In genomic region chr4:65496463-65496834, GRCm38 (mm10) we compare ENCODE assay signal across 8 mouse cellular contexts.
A peak's percentile ranks its signal among the peaks of the same experiment; 100 is the strongest.
DNase-seq lines count a peak whose midpoint lies in the region; ATAC-seq and TF ChIP-seq lines count a peak whose summit lies in the region.

No protein-coding gene starts in this region.

- no peaks in the 10 kb centered on the region for H3K4me1 ChIP-seq in E14TG2a.4 (replicated peaks; ENCODE audit: low read depth, low read length)
- peaks cover 9% of the 10 kb centered on the region for H3K4me1 ChIP-seq in heart, embryonic 11.5 days (ENCODE audit: control insufficient read depth, insufficient read depth, low read length)
- 0 out of 2 replicates have a peak, but pooled peaks cover 5% of the 10 kb centered on the region for H3K4me1 ChIP-seq in kidney, embryonic 14.5 days (ENCODE audit: control insufficient read depth, insufficient read depth, low read length)
- H3K4me1 ChIP-seq in limb, embryonic 11.5 days (ENCODE audit: control insufficient read depth, insufficient read depth, low read length): peaks cover 4% of the 10 kb centered on the region; the same call in 1 of the 2 replicates
- H3K4me1 ChIP-seq in midbrain, embryonic 14.5 days (ENCODE audit: control insufficient read depth, insufficient read depth, low read length): no peaks in the 10 kb centered on the region
- no peaks in the 10 kb centered on the region for H3K4me1 ChIP-seq in stomach, postnatal 0 days (replicated peaks; ENCODE audit: control insufficient read depth, insufficient read depth)

- no peak overlapping the region for H3K27ac ChIP-seq in heart, embryonic 11.5 days (ENCODE audit: low read depth, low read length)
- H3K27ac ChIP-seq in kidney, embryonic 14.5 days (ENCODE audit: low read depth, low read length): no peak overlapping the region
- H3K27ac ChIP-seq in limb, embryonic 11.5 days (replicated peaks; ENCODE audit: low read depth, low read length): no peak overlapping the region
- H3K27ac ChIP-seq in midbrain, embryonic 14.5 days (replicated peaks; ENCODE audit: low read depth, low read length): no peak overlapping the region; the same call in 1 of the 2 replicates
- no peak overlapping the region for H3K27ac ChIP-seq in stomach, postnatal 0 days (replicated peaks)

- no peak overlapping the region for H3K4me3 ChIP-seq in E14TG2a.4 (replicated peaks; ENCODE audit: low read length)
- H3K4me3 ChIP-seq in heart, embryonic 11.5 days (ENCODE audit: low read depth, low read length): no peak overlapping the region
- no peak overlapping the region for H3K4me3 ChIP-seq in kidney, embryonic 14.5 days (ENCODE audit: low read length)
- H3K4me3 ChIP-seq in limb, embryonic 11.5 days (ENCODE audit: low read depth, low read length): no peak overlapping the region
- no peak overlapping the region for H3K4me3 ChIP-seq in midbrain, embryonic 14.5 days (replicated peaks; ENCODE audit: low read depth, low read length)
- no peak overlapping the region for H3K4me3 ChIP-seq in stomach, postnatal 0 days (ENCODE audit: low read depth, low read length)

- DNase-seq in brain, embryonic 18.5 days (ENCODE audit: low read depth, low spot score): peak; percentile 40
- peak; percentile 80 for DNase-seq in fibroblast of lung, adult 2 months (ENCODE audit: low read depth)
- DNase-seq in limb, embryonic 11.5 days (ENCODE audit: low spot score): peak; percentile 89
- peak; percentile 94 for DNase-seq in midbrain, embryonic 14.5 days
- DNase-seq in stomach, postnatal 0 days (ENCODE audit: low spot score): peak; percentile 82

- no peak overlapping the region for H3K4me2 ChIP-seq in heart, embryonic 11.5 days
- no peak overlapping the region for H3K4me2 ChIP-seq in kidney, embryonic 14.5 days (replicated peaks; ENCODE audit: low read depth, low read length)
- no peak overlapping the region for H3K4me2 ChIP-seq in limb, embryonic 11.5 days (ENCODE audit: low read depth, severe bottlenecking)
- H3K4me2 ChIP-seq in midbrain, embryonic 14.5 days (ENCODE audit: low read length): no peak overlapping the region
- no peak overlapping the region for H3K4me2 ChIP-seq in stomach, postnatal 0 days (replicated peaks; ENCODE audit: low read depth)

- peak; percentile 47 for TF ChIP-seq CTCF in E14TG2a.4 (conservative IDR thresholded peaks at IDR 0.05; ENCODE audit: low read length)
- peak; percentile 99 for TF ChIP-seq CTCF in stomach, postnatal 0 days (IDR thresholded peaks at IDR 0.05; ENCODE audit: low read depth)

- no peaks in the 10 kb centered on the region for H3K36me3 ChIP-seq in E14TG2a.4 (ENCODE audit: insufficient read depth, low read length)
- H3K36me3 ChIP-seq in heart, embryonic 11.5 days (ENCODE audit: control insufficient read depth, insufficient read depth, low read length): no peaks in the 10 kb centered on the region
- no peaks in the 10 kb centered on the region for H3K36me3 ChIP-seq in kidney, embryonic 14.5 days (ENCODE audit: control insufficient read depth, insufficient read depth, low read length)
- no peaks in the 10 kb centered on the region for H3K36me3 ChIP-seq in limb, embryonic 11.5 days (ENCODE audit: control insufficient read depth, insufficient read depth, low read length)
- no peaks in the 10 kb centered on the region for H3K36me3 ChIP-seq in midbrain, embryonic 14.5 days (ENCODE audit: control insufficient read depth, insufficient read depth, low read length)
- no peaks in the 10 kb centered on the region for H3K36me3 ChIP-seq in stomach, postnatal 0 days (ENCODE audit: control insufficient read depth, insufficient read depth, low read length)

- no peak for TF ChIP-seq EP300 in stomach, postnatal 0 days (optimal IDR thresholded peaks at IDR 0.05)

- 4% methylated on average over 3 of the region's 3 CpGs for WGBS in heart, embryonic 11.5 days (ENCODE audit: insufficient replicate concordance)
- WGBS in kidney, embryonic 14.5 days: 4% methylated on average over 3 of the region's 3 CpGs
- 4% methylated on average over 3 of the region's 3 CpGs for WGBS in limb, embryonic 11.5 days
- 3% methylated on average over 3 of the region's 3 CpGs for WGBS in midbrain, embryonic 14.5 days
- 3% methylated on average over 3 of the region's 3 CpGs for WGBS in stomach, postnatal 0 days

- ATAC-seq in heart, embryonic 11.5 days (replicated peaks; ENCODE audit: insufficient number of reproducible peaks, low FRiP score, low TSS enrichment): peak; percentile 92
- peak; percentile 100 for ATAC-seq in kidney, embryonic 14.5 days (ENCODE audit: low FRiP score, low TSS enrichment)
- peak; percentile 96 for ATAC-seq in limb, embryonic 11.5 days (ENCODE audit: insufficient number of reproducible peaks, low FRiP score, low TSS enrichment, low read depth)
- ATAC-seq in midbrain, embryonic 14.5 days (ENCODE audit: low FRiP score, low TSS enrichment): peak; percentile 93
- ATAC-seq in stomach, postnatal 0 days (ENCODE audit: low FRiP score, low TSS enrichment): peak; percentile 97

- no peaks in the 10 kb centered on the region for H3K9me3 ChIP-seq in E14TG2a.4 (ENCODE audit: low read length)
- H3K9me3 ChIP-seq in heart, embryonic 11.5 days (replicated peaks; ENCODE audit: control insufficient read depth, low read length): no peaks in the 10 kb centered on the region
- no peaks in the 10 kb centered on the region for H3K9me3 ChIP-seq in kidney, embryonic 14.5 days (ENCODE audit: control insufficient read depth, low read length)
- no peaks in the 10 kb centered on the region for H3K9me3 ChIP-seq in limb, embryonic 11.5 days (ENCODE audit: control insufficient read depth, low read length)
- no peaks in the 10 kb centered on the region for H3K9me3 ChIP-seq in midbrain, embryonic 14.5 days (ENCODE audit: control insufficient read depth, low read length)
- no peaks in the 10 kb centered on the region for H3K9me3 ChIP-seq in stomach, postnatal 0 days (ENCODE audit: control insufficient read depth, low read length)

- no peaks in the 10 kb centered on the region for H3K27me3 ChIP-seq in E14TG2a.4 (ENCODE audit: insufficient read depth, low read length)
- H3K27me3 ChIP-seq in heart, embryonic 11.5 days (ENCODE audit: control insufficient read depth, insufficient read depth, low read length): no peaks in the 10 kb centered on the region
- H3K27me3 ChIP-seq in kidney, embryonic 14.5 days (ENCODE audit: control insufficient read depth, insufficient read depth, low read length): no peaks in the 10 kb centered on the region
- no peaks in the 10 kb centered on the region for H3K27me3 ChIP-seq in limb, embryonic 11.5 days (ENCODE audit: control insufficient read depth, insufficient read depth, low read length)
- no peaks in the 10 kb centered on the region for H3K27me3 ChIP-seq in midbrain, embryonic 14.5 days (ENCODE audit: control insufficient read depth, insufficient read depth, low read length)
- H3K27me3 ChIP-seq in stomach, postnatal 0 days (ENCODE audit: control insufficient read depth, insufficient read depth, low read length): no peaks in the 10 kb centered on the region

- H3K9ac ChIP-seq in heart, embryonic 11.5 days (ENCODE audit: low read depth, low read length): no peak overlapping the region
- H3K9ac ChIP-seq in kidney, embryonic 14.5 days (ENCODE audit: low read depth, low read length): no peak overlapping the region; the same call in 1 of the 2 replicates
- no peak overlapping the region for H3K9ac ChIP-seq in limb, embryonic 11.5 days (ENCODE audit: low read length)
- H3K9ac ChIP-seq in midbrain, embryonic 14.5 days (replicated peaks; ENCODE audit: low read length): no peak overlapping the region
- no peak overlapping the region for H3K9ac ChIP-seq in stomach, postnatal 0 days (ENCODE audit: low read length)

Comparison
In these comparisons a context has a peak if more than half of its experiments do, and no peak if none do; other contexts are left out.
1. DNase-seq: peak in every context shown above with its lines; median percentile 94 in midbrain, embryonic 14.5 days; 89 in limb, embryonic 11.5 days; 82 in stomach, postnatal 0 days; 80 in fibroblast of lung, adult 2 months; 40 in brain, embryonic 18.5 days.